Mouse (Mus musculus): Measurements from ENCODE around the gene Prr5l. TPM values are rescaled to one million over a fixed set of nuclear protein-coding genes. Genes with fewer than 3 reads are reported as not detected.
A peak's percentile ranks its signal among the peaks of the same experiment; 100 is the strongest.

Prr5l gene
- polyA plus RNA-seq (2015; fragmentation: Nextera tagmentation; extraction: Ambion mirVana): 30.2 and 39.6 TPM in 2 replicates

- Histone ChIP-seq H3K9me3 (no peaks in the 10 kb centered on the region), H3K36me3 (no peaks in the 10 kb centered on the region), H3K27ac (no peak within 1 kb of the TSS), H3K4me1 (peaks cover 8% of the 10 kb centered on the region), H3K4me2 (replicated peaks) (no peak within 1 kb of the TSS), H3K9ac (no peak within 1 kb of the TSS), H3K4me3 (no peak within 1 kb of the TSS), H3K27me3 (0 out of 2 replicates have a peak, but pooled peaks cover 2% of the 10 kb centered on the region)
- WGBS: 54% methylated on average over 3 of the region's 3 CpGs
- no peak for ATAC-seq (ENCODE audit: low FRiP score, low read depth)
These were observed at the start of gene Prr5l for GRCm38 (mm10) chr2:101882998-101883397. Prr5l (minus strand) TSS chr2:101883027.

DNA sequence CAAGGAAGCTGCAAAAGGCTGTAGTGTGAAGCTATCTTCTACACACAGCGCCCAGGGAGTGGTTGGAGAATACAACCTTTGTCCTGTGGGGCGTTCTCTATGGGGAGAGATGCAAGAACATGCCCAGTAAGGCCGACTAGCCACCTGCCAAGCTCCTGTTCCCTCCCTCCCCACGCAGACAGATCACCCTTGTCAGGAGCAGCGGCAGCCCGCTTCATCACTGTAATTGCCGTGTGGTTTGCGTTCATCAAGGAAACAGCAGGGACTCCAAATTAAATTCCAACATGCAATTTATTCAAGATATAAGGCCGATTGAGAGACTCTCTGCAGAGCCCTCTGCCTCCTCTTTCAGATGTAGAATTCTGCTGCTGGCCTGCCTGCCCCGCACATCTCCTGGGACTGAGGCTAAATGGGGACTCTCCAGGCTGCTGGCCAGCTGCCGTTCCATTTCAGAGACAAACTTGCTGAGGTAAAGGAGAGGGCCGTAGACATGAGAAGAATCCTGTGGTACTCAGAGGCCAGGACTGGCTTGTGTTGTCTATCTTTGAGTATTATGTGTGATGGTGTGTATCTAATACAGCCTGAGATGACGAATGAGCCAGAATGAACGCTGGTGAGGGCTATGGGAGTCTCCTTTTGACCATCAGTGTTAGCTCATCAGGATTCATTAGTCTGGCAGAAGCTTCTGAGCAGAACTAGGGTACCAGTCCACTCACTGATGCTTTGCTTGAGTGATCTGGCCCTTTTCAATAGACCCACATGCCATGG, 49.5 kb upstream of the Prr5l start:
- H3K27me3 ChIP-seq: no peaks in the 10 kb centered on the region
- H3K4me1 ChIP-seq: no peaks in the 10 kb centered on the region
- WGBS: 74% methylated on average over 14 of the region's 14 CpGs
- H3K9ac ChIP-seq: no peak overlapping the region
- no peak overlapping the region for H3K4me3 ChIP-seq
- H3K9me3 ChIP-seq: no peaks in the 10 kb centered on the region
- no peak for ATAC-seq (ENCODE audit: low FRiP score, low read depth)
- H3K4me2 ChIP-seq (replicated peaks): no peak overlapping the region
- H3K27ac ChIP-seq: no peak overlapping the region
- H3K36me3 ChIP-seq: no peaks in the 10 kb centered on the region

- Histone ChIP-seq H3K4me3 (no peak overlapping the region), H3K9me3 (no peaks in the 10 kb centered on the region), H3K36me3 (no peaks in the 10 kb centered on the region), H3K4me2 (replicated peaks) (no peak overlapping the region), H3K4me1 (no peaks in the 10 kb centered on the region), H3K9ac (no peak overlapping the region), H3K27ac (no peak overlapping the region), H3K27me3 (no peaks in the 10 kb centered on the region)
- ATAC-seq (ENCODE audit: low FRiP score, low read depth): no peak
- 87% methylated on average over 12 of the region's 12 CpGs for WGBS
These were observed 42.9 kb upstream of the Prr5l start for GRCm38 (mm10) chr2:101925591-101926188.

- no peak for ATAC-seq (ENCODE audit: low FRiP score, low read depth)
These were observed 42.4 kb upstream of the Prr5l start for GRCm38 (mm10) chr2:101925183-101925582.

GRCm38 (mm10) chr2:101923181-101923580, 40.4 kb upstream of the Prr5l start:
- no peak overlapping the region for H3K9ac ChIP-seq
- no peaks in the 10 kb centered on the region for H3K9me3 ChIP-seq
- no peak overlapping the region for H3K4me3 ChIP-seq
- 62% methylated on average over 4 of the region's 4 CpGs for whole genome bisulfite sequencing
- no peak overlapping the region for H3K4me2 ChIP-seq (replicated peaks)
- no peaks in the 10 kb centered on the region for H3K27me3 ChIP-seq
- peaks cover 4% of the 10 kb centered on the region for H3K4me1 ChIP-seq
- H3K36me3 ChIP-seq: no peaks in the 10 kb centered on the region
- no peak overlapping the region for H3K27ac ChIP-seq
- no peak for ATAC-seq (ENCODE audit: low FRiP score, low read depth)

More at GRCm38 (mm10) chr2:101925183-101925582, 42.4 kb upstream of the Prr5l start:
- no peak overlapping the region for H3K4me3 ChIP-seq
- H3K27me3 ChIP-seq: no peaks in the 10 kb centered on the region
- H3K9ac ChIP-seq: no peak overlapping the region
- no peaks in the 10 kb centered on the region for H3K4me1 ChIP-seq
- no peak overlapping the region for H3K4me2 ChIP-seq (replicated peaks)
- no peaks in the 10 kb centered on the region for H3K36me3 ChIP-seq
- WGBS: 92% methylated on average over 3 of the region's 3 CpGs
- no peaks in the 10 kb centered on the region for H3K9me3 ChIP-seq
- no peak overlapping the region for H3K27ac ChIP-seq

- ATAC-seq (ENCODE audit: low FRiP score, low read depth): no peak
- H3K36me3 ChIP-seq: no peaks in the 10 kb centered on the region
- no peaks in the 10 kb centered on the region for H3K27me3 ChIP-seq
- H3K4me2 ChIP-seq (replicated peaks): no peak overlapping the region
- H3K9me3 ChIP-seq: no peaks in the 10 kb centered on the region
- WGBS: 92% methylated on average over 4 of the region's 4 CpGs
- H3K4me3 ChIP-seq: no peak overlapping the region
- no peak overlapping the region for H3K9ac ChIP-seq
- H3K4me1 ChIP-seq: peaks cover 8% of the 10 kb centered on the region
- no peak overlapping the region for H3K27ac ChIP-seq
These were observed 39.5 kb upstream of the Prr5l start for GRCm38 (mm10) chr2:101922302-101922701.

DNA sequence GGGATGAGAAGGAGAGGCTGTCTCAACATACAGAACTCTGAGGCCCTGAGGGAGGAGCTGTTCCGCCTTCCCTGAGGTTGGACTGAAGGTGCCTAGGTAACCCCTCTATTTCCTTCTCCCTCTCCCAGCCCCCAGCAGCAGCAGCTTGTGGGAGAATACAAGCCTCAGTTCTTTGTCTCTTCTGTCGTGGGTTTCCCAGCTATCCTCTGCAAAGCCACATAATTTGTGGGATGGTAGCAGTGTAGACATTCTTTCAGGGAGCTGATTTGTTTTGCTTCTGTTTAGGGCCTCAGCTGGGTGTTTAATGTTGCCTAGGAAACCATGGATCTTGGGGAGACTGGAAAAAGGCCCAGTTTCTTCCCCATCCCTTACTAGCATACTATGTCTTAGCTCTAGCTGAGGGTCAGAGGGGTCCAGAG, 37.3 kb upstream of the Prr5l start:
- no peaks in the 10 kb centered on the region for H3K36me3 ChIP-seq
- H3K9ac ChIP-seq: no peak overlapping the region
- H3K4me3 ChIP-seq: no peak overlapping the region
- H3K4me2 ChIP-seq (replicated peaks): no peak overlapping the region
- H3K4me1 ChIP-seq: peaks cover 8% of the 10 kb centered on the region
- no peak for ATAC-seq (ENCODE audit: low FRiP score, low read depth)
- H3K27ac ChIP-seq: no peak overlapping the region
- WGBS: 61% methylated on average over 2 of the region's 2 CpGs
- no peaks in the 10 kb centered on the region for H3K27me3 ChIP-seq
- peaks cover 7% of the 10 kb centered on the region; the same call in 1 of the 2 replicates for H3K9me3 ChIP-seq

DNA sequence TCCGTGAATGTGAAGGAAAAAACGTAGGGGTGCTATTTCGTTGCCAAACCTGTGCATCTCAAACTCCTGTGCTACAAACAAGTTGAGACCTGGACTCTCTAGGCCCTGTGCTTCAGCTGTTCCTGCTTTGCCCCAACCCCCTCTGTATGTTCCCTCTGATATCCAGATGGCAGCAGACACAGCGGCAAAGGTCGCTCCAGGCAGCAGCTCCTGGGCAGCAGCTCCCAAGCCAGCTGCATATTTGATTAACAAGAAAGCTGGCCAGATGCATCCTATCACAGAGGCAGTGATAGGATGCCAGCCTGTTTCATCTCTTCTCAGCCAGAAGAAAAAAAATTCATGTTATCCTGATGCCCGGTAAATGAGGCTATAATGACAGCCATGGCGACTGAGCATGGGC, 35.7 kb upstream of the Prr5l start:
- H3K4me2 ChIP-seq (replicated peaks): no peak overlapping the region
- ATAC-seq (ENCODE audit: low FRiP score, low read depth): no peak
- H3K36me3 ChIP-seq: no peaks in the 10 kb centered on the region
- H3K27me3 ChIP-seq: no peaks in the 10 kb centered on the region
- no peak overlapping the region for H3K4me3 ChIP-seq
- WGBS: 69% methylated on average over 7 of the region's 7 CpGs
- no peak overlapping the region for H3K27ac ChIP-seq
- peaks cover 7% of the 10 kb centered on the region; the same call in 1 of the 2 replicates for H3K9me3 ChIP-seq
- no peak overlapping the region for H3K9ac ChIP-seq
- peaks cover 8% of the 10 kb centered on the region for H3K4me1 ChIP-seq

DNA sequence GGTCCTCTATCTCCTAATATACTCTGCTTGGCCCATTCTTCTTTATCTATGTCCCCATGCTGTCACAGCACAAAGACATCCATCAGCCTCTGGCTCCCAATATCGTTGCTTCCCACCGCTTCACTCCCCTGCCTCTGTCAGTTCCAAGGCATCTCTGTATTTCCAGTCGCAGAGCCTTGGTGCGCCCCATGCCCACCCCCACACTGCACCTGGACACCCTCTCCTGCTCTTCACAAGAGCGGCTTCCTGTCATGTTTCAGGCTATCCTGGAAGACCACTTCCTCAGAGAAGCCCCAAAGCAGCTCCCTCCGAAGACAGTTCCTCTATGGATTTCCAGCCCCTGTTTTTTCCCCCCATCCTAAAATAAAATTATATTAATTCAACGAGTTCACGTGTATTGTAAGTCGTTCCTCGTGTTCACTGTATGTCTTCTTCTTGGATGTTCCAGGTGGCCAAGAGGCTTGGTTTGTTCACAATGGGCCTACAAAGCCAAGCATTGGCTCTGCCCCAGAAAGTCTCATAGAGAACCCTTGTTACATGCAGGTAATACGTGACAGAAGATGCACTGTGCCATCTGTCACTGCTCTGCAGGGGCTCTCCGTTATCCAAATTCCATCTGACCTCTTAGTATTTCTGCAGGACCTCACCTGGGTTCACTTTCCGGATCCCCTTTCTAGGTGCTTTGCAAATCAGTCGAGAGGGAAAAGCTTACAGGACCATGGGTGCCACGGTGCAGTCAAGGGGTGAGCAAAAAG, 26.7 kb upstream of the Prr5l start:
- Histone ChIP-seq H3K4me1 (peaks cover 5% of the 10 kb centered on the region), H3K27me3 (no peaks in the 10 kb centered on the region), H3K4me3 (no peak overlapping the region), H3K27ac (no peak overlapping the region), H3K9me3 (no peaks in the 10 kb centered on the region), H3K4me2 (replicated peaks) (no peak overlapping the region), H3K9ac (no peak overlapping the region), H3K36me3 (peaks cover 7% of the 10 kb centered on the region)
- WGBS: 91% methylated on average over 15 of the region's 15 CpGs
- no peak for ATAC-seq (ENCODE audit: low FRiP score, low read depth)

GRCm38 (mm10) chr2:101908773-101909172, 25.9 kb upstream of the Prr5l start:
- 75% methylated on average over 13 of the region's 13 CpGs for WGBS
- Histone ChIP-seq H3K27me3 (no peaks in the 10 kb centered on the region), H3K9ac (no peak overlapping the region), H3K4me3 (no peak overlapping the region), H3K9me3 (no peaks in the 10 kb centered on the region), H3K4me1 (peaks cover 5% of the 10 kb centered on the region), H3K36me3 (peaks cover 7% of the 10 kb centered on the region), H3K27ac (no peak overlapping the region), H3K4me2 (replicated peaks) (no peak overlapping the region)
- no peak for ATAC-seq (ENCODE audit: low FRiP score, low read depth)

GRCm38 (mm10) chr2:101907386-101908022, 24.7 kb upstream of the Prr5l start:
- H3K4me1 ChIP-seq: peaks cover 5% of the 10 kb centered on the region
- H3K9me3 ChIP-seq: no peaks in the 10 kb centered on the region
- no peak overlapping the region for H3K4me3 ChIP-seq
- no peak overlapping the region for H3K9ac ChIP-seq
- WGBS: 66% methylated on average over 10 of the region's 10 CpGs
- H3K27me3 ChIP-seq: no peaks in the 10 kb centered on the region
- no peak overlapping the region for H3K27ac ChIP-seq
- peaks cover 7% of the 10 kb centered on the region for H3K36me3 ChIP-seq
- no peak for ATAC-seq (ENCODE audit: low FRiP score, low read depth)
- H3K4me2 ChIP-seq (replicated peaks): no peak overlapping the region

DNA sequence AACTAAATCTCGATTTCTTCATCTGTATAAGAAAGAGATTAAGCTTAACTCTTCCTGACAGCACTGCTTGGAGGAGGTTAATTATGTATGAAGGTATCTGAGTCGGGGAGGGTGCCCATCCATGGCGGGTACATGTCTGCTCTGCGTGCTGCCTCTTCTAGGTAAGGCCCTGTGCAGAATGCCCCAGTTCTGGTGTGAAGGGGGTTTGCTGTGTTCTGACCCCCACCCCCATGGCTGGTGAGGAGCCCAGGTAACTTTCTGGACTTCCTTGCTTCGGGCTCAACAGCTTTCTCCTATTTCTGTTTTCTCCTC, 23.5 kb upstream of the Prr5l start:
- 0 out of 2 replicates have a peak, but pooled peaks have one; percentile 24 for ATAC-seq (ENCODE audit: low FRiP score, low read depth)
- no peaks in the 10 kb centered on the region for H3K9me3 ChIP-seq
- H3K27ac ChIP-seq: no peak overlapping the region
- no peaks in the 10 kb centered on the region for H3K27me3 ChIP-seq
- WGBS: 58% methylated on average over 5 of the region's 5 CpGs
- peaks cover 13% of the 10 kb centered on the region for H3K36me3 ChIP-seq
- H3K9ac ChIP-seq: 0 out of 2 replicates have a peak overlapping the region, but pooled peaks have one; percentile 40
- peak overlapping the region; percentile 55 for H3K4me2 ChIP-seq (replicated peaks)
- H3K4me1 ChIP-seq: peaks cover 5% of the 10 kb centered on the region
- H3K4me3 ChIP-seq: no peak overlapping the region
